Mouse (Mus musculus) thymus, adult 18-20 months (tissue): ENCODE measurements around the gene Uqcrfs1.
A peak's percentile ranks its signal among the peaks of the same experiment; 100 is the strongest.

Experiments
- DNase-seq, 2 experiments: peaks; one replicate each; pipeline ENCODE4 v3.0.0; 2022; ENCODE audit warnings: mixed read lengths in 2 of 2

Gene Uqcrfs1

GRCm38 (mm10) chr13:30544856-30545604 is at the start of gene Uqcrfs1:
TSS of gene Uqcrfs1 (minus strand) at chr13:30545362.
- DNase-seq = peak; percentile 94 to 95

GRCm38 (mm10) chr13:30585786-30586185 is 40.6 kb upstream of the Uqcrfs1 start:
- no peak for DNase-seq

- DNase-seq = peak in 1 of 2 experiments; percentile 11
Observed at GRCm38 (mm10) chr13:30582541-30582940, 37.4 kb upstream of the Uqcrfs1 start.

DNA sequence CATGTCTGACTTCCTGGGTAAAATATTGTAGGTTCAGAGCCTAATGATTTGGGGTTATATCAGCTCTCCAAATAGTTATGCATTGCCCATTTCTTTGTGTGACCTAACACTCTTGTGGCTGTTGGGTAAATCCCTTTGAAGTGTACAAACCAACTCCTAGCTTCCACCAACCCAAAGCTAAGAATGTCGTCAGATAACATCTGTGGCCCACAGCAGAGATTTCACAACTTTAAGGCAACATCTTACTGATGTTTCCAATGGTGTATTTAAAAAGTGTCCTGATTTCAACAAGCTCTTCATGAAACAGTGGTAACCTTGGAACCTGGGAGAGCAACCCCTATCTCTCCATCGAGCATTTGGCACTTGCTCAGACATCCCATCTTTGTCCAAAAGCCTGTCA is 33.6 kb upstream of the Uqcrfs1 start:
- DNase-seq = no peak

- no peak for DNase-seq
Observed at GRCm38 (mm10) chr13:30576819-30577218, 31.7 kb upstream of the Uqcrfs1 start.

- DNase-seq = no peak
Observed at GRCm38 (mm10) chr13:30572971-30573370, 27.8 kb upstream of the Uqcrfs1 start.

DNA sequence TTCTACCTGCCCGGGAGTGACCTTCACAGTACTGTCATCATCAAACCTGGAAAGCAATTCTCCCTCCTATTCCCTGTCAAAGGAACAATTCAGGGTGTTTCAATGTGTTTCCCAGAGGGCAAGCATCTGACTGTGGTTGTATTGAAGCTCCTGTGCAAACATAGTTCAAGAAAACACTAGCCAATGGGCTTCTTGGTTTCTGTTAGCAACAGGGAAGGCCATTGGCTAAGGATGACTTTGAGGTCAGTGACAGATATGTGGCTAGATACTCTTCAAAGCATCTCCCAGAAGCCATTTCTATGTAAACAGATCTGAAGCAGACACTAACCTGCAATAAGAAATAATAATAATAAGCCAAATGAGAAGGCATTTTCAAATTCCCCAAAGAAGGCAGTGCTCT is 25.0 kb upstream of the Uqcrfs1 start:
- no peak for DNase-seq

DNA sequence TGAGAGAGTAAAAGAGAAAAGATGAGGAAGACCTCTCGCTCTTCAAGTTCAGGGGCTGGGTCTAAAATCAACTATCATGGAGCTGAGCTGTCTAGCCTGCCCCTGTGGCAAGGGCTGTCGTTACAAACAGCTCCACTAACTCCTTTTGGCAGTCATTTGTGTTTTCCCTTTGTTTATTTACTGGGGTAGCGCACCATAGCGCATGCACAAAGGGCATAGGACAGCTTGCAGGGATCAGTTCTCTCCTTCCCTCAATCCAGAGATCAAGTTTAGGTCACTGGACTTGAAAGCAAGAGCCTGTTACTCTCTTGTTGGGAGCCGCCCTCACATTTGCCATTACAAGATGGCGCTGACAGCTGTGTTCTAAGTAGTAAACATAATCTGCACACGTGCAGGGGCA is 22.4 kb upstream of the Uqcrfs1 start:
- DNase-seq = no peak

DNA sequence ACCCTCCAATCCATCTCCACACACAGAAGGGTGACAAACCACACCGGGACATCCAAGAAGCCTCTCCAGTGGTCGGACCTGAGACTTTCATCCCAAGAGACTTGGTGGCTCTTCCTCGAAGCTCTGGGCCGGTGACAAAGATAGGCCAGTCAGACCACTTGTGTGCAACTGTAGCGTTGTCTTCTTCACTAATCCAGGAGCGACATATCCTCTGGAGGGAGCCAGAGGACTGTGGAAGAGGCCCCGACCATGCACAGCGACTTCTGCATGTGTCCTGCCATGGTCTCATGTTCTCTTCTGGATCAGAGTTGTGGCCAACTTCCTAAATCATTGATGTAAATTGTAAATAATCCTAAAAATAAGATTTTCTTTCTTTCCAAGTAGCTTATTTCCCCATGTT is 21.6 kb upstream of the Uqcrfs1 start:
- DNase-seq = peak; percentile 21 to 27

GRCm38 (mm10) chr13:30560603-30561002 is 15.4 kb upstream of the Uqcrfs1 start:
- no peak for DNase-seq

DNA sequence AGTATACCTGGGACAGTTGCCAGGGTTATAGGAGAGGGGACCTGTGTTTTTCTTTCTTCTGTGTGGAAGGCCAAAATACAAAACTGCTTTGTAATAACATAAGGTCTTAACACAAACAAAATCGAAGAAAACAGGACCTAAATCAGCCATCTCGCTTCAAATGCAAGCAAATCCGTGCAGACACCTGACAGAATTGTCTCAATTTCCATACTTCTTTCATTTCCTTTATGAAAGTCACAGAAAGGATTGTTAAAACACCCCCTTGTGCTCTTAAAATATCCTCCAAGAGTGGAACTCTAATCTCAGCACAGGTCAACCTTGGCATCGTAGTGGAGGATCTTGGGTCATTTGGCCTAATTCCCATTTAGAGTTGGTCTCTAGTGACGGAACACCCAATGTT is 14.9 kb upstream of the Uqcrfs1 start:
- DNase-seq = no peak

DNA sequence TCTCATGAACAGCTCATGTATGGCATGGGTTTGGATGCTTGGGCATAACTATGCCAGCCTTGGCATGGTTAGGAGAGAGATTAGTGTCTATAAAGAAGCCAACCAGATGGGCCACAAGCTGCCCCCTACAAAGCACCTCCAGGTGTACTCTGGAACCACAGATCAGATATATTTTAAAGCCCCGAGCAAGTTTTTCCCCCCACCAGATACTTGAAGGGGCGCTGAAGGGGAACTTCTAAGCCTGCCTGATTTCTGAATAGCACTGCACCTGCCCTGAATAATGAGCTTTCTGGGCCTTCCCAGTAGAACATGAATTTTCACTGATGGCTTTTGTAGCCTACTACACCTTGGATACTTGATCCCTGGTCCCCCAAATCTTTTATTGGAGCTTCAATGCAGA is 12.6 kb upstream of the Uqcrfs1 start:
- no peak for DNase-seq

DNA sequence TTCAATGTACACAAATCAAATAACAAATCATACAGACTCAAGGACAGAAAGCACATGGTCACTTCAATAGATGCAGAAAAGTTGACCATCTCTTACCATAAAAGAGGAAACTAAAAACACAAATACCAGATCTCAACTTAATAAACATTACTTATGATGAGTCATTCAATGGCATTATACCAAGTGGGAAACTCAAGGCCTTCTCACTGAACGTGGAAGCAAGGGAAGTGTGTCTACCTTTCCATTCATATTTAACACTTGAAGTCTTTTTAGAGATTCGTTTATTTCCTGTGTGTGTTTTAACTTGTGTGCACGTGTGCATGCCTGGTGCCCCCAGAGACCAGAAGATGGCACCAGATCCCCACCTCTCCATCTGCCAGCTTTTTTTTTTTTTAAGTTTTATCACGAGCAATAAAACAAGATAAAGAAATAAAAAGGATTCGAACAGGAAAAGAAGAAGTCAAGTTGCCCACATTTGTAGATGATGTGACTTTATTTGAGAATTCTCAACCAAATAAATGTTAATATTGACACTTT is 8.0 kb upstream of the Uqcrfs1 start:
- no peak for DNase-seq

DNA sequence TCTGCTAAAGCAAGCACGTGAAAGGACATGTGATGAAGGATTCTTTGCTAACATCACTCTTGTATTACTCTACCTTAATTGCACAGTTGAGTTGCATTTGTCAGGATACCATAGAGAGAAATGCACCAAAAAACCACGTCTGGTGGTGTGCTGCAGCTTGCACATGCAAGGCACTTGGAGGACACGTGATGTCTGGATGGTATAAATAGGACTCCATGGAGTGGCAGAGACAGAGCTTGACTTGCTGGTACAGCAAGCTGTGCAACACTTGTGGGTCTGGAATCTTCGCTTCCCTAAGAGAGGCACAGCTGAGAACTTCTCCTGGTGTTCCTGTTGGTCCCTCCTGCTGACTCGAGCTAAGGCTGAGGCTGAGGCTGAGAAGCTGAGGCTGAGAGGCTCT is 4.2 kb upstream of the Uqcrfs1 start:
- no peak for DNase-seq

DNA sequence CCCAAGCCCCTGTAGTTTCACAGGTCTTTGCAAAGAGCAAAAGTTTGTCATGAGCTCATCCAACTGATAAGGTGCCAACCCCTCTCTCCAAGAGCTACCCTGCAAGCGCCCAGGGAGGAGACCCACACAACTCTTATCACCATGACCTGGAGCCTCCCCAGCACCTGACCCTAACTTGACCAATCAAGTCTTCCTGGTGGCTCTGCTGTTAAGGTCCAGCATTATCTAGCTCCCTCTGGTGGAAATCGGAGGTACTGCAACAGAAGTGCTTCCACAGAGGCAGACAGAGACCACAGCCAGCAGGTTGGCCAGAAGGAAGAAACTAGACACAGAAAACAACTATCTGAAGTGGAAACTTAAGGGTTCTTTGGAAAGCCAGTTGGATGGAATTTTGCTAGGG is 3.7 kb upstream of the Uqcrfs1 start:
- DNase-seq = peak; percentile 29 to 51

DNA sequence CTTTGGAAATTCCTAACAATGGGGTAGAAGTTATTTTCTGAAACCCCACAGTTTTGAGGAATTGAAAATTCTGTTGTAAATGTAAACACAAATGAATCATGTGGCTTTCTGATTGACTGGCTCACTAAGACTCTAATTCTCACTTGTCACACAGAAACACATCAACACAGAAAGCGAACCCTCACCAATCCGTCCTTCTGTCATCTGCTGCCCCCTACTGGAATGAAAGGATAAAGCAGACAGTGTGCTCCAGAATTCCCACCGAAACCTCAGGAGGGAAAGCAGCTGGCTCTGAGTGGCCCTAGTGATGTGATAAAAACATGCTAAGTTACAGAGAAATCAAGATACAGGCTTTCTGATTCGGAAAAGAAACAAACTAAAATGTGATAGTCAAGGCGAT is 14.4 kb downstream of the Uqcrfs1 start:
- no peak for DNase-seq

- no peak for DNase-seq
Observed at GRCm38 (mm10) chr13:30524961-30525360, 20.2 kb downstream of the Uqcrfs1 start.

DNA sequence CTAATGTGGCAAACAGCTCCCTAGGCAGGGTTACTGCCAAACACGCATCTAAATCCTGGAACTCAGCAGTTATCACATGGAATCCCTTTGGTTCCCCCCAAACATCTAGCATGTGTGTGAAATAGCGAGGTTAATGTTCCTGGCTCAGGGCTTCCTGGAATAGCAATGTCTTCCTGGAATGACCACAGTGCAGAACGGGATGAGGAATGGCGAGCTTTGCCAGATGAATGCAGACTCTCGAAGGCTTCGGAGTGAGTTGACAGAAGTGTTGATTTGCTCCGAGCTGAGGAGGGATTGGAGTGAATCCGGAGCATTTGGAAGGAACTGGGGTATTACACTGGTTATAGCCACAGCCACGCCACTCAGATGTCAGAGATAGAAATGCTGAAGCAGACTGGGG is 21.2 kb downstream of the Uqcrfs1 start:
- no peak for DNase-seq

GRCm38 (mm10) chr13:30523246-30523891 is 21.8 kb downstream of the Uqcrfs1 start:
- no peak for DNase-seq

DNA sequence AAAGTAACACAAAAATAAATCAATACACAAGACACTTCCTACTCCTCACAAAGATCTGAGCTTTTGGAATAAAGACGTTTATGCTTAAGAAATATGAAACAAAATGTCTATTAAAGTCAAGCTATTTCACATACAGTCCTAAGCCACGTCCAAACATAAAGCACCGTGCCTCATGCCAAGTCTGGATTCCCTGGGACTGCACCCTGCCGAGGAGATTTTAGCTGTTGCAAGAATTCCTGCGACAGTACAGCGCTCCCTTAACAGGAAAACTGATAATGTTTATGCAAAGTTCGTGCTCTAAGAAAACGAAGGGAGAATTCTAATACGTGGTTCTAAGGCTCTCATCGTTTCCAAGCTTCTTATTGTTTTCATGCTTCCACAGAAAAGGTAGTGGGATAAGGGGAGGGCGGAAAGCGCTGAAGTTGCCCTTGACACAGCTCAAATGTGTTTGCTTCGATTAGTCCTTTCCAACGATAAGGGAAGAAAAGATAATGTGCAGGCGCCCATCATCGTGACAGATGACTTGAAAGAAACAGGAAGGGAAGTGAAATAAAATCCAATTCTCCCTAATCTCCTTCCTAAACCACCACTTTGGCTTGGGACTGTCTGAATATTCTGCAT is 23.8 kb downstream of the Uqcrfs1 start:
- DNase-seq = no peak

- no peak for DNase-seq
Observed at GRCm38 (mm10) chr13:30518191-30518590, 27.0 kb downstream of the Uqcrfs1 start.

GRCm38 (mm10) chr13:30507651-30508050 is 37.5 kb downstream of the Uqcrfs1 start:
- no peak for DNase-seq

DNA sequence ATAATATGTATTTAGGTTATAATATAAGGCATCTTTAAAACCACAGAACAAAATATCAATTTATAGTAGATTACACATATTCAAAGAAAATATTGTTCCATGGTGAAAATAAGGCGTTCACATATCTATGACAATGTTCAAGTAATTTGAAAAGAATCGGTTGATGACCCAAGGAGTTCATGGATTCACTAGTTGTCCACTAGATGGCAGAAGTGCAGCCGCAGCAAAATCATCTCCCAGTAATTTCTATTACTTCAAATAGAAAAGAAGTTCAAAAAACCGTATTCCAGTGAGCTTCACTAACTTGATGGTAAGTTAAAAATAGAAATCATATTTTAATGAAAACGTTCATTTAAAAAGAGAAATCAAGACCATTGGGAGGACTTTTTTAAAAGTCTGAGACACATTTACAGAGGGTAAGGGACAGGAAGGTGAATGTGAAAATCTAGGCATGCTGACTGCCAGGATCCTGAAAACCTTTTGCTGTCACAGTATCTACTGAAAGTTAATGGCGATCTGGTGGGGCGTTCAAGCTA is 43.2 kb downstream of the Uqcrfs1 start:
- DNase-seq = no peak
